Mouse (Mus musculus): ENCODE measurements around the gene Camk1g.

Camk1g gene

DNA sequence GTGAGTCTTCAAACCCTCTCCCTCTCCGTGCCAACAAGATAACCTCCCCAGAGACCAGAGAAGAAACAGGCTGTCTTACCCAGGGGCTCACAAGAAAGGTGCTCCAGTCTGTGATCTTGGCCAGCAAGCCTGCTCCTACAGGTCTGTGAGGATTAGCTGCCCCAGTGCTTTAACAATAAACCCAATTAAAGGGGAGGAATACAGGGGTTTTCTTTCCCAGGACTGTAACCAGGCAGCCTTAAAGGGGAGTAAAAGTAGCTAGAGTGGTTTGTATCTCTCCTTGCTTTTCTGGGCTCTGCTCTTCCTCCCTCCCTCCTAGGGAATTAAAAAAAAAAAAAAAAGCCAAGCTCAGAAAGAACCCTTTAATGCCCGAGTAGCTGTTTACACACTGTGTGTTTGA, at the start of gene Camk1g:
Gene Camk1g, minus strand, starts transcription at position 203 of the 400 bp plus-strand sequence.
- no peak for DNase-seq

DNA sequence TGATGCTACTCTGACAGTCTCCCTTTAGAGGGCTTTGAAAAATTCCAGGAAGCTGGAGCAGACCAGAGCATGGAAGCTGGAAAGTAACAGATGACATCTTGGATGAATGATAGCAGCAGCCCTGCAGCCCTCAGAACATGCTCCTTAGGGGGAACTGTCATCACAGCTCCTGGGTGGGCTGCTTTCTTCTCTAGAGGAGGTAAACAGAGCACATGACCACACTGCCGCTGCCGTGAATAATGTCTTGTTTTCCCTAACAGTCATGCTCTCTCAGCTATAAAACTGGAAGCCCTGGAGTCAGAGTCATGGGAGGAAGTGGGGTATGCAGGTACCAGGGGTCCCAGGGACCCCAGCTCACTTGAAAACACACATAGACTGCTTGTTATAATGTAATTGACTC, 49.1 kb upstream of the Camk1g start:
- DNase-seq = no peak

DNA sequence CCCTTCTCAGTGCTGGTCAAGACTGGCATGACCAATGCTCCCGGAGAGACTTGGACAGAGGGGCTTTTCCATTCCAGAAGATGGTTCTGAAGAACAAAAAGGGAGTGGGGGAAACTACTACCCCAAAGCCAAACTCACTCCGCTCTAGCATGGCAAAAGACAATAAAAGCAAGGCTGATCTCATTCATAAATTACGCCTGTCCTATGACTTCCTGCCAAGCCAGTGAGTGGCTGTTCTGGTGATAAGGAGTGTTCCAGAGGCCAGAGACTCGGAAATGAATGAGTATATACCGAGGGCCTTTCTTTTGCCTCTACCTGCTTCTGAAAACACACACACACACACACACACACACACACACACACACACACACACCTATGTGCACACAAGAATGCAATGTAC, 48.6 kb upstream of the Camk1g start:
- no peak for DNase-seq

DNA sequence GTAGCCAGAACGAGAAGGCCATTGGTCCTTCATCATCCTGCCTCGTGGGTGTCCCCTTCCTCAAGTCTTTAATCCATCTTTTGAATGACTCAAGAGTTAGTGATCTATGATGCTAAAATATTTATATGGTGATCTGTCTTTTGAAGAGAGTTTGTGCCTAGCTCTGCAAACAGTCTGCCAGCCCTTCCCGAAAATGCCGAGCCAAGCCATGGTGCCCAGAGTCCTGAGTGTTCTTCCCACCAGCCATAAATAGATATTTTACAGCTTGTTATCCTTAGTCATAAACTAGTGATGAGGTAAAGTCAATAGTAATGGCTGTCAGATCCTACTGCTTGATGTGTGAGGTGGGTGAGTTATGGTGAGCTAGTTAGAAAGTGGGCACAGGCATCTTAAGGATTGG, 44.0 kb upstream of the Camk1g start:
- no peak for DNase-seq

DNA sequence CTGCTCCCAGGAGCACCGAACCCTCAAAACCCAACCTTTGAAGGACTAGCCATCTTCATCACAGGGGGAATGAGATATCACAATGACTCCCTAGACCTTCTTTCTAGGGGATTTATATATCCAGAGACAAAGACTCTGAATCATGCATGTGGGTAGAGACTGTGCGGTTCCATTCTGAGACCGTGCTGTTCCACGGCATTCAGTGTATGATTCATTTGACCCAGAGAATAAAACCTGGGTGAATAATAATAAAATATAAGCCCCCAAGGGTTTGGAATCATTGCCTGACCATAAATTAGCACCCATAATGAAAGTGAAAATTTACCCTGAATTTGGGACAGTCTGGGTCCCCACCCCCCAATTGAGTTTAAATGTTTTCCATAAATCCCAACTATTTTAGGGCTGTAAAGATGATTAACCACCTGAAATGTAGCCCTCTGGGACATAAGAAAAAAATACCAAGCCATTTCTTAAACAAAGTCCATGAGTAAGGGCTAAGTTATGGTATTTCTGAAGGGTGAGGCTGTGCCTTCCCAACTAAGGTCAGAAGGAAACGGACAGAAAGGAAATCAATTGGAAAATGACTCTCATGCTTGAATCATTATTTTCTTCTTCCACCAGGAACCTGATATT, 43.4 kb upstream of the Camk1g start:
- DNase-seq = no peak

DNA sequence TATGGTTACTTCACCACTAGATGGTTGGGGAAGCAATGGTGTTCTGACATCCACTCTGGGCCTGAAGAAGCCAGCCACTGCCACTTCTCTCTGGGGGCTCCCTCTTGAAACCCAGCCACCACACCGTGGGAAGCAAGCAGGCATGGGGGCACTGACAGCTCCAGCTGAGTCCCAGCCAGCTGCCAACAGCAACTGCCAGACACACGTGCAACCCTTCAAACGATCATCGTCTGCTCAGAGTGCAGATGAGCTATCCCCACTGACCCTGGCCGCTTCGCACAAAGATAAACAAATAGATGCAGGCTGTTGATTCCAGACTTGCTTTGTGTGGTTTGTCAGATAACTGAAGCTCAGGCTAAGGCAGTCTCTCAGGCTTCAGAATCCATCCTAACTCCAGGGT, 37.4 kb upstream of the Camk1g start:
- no peak for DNase-seq

DNA sequence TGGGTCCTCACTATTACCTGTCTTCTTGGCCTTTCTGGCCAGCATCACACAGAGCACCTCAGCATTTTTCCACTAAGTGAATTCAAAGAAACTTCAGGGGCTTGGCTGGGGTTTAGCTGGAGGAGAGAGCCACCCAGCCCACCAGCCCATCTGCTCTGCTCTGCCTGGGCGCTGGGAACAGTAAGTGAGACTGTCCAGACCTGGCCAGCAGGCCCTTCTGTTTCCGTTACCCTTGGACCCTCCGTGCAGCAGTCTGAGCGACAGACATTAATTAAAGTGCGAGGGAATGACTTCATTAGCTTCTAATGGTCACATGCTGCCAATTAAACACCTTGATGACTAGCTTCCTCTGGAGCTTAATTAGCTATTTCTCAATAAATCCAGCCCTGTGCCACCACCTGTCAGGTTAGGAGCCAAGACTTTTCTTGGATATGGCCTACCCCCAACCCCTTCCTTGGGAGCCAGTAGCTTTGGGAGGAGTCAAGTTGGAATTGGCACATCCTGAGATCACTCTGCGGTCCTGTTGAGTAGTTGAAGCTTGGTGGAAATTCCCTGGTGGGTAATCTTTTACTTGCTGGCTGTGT, 36.1 kb upstream of the Camk1g start:
- no peak for DNase-seq

DNA sequence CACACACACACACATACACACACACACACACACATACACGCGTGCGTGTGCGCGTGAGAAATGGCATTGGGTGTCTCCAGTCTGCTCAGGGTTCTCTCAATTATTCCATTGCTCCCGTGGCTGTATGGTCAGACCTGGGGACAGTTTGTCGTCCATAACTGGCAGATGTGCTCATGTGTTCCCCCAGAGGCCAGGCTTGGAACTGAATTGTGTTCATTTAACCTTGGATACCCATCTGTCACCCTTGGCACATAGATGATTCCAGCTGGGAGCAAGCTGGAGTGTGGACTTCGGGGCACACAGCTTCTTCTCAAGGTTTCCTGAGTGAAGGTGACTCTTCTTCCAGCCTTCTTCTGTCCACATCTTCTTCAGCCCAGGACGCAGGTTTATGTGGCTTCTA, 31.6 kb upstream of the Camk1g start:
- DNase-seq = no peak

DNA sequence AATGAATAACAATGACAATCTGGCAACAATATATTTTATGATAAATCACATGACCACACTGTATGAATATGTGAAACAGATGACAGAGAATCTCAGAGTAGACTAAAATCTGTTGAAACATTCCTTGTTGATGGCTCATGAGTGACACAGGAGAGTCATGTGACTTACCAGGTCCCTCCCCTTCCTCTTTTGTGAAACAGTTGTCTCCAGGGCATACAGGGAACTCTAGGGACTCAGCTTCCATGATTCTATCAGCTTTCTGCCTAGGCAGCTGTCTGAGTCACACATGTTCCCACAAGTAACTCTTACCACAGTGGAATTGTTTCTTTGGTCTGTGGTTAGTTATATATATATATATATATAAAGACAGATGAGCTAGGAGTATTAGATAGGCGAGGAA, 30.2 kb upstream of the Camk1g start:
- no peak for DNase-seq

DNA sequence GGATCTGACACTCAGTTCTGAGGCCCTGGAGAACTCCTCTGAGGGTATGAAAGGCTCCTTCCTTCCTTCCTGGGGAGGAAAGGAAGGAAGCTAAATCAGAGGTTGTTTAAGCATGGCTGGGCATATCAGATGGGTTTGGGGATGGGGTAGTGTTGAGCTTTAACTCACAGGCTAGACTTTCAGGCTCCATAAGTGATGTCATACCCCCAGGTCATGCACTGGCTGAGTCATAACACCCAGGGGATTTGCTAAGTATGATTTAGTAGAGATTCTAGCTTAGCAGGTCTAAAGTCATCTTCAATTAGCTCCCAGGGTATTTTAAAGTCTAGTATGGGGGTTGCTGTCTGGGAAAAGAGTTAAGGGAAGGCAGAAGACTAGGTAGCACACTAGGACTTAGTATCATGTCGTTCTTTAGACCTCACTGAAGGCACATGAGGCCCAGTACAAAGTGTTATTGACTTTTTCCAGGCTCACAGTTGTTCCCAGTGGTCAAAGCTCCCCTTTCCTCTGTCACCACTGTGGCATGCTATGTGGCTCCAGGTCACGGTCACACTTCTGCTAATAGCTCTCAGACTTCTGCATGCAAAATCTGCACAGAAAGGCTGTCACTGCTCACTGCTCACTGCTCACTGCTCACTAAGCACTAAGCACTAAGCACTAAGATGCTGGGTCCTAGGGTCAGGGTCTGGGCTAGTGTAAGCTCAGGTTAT, 28.8 kb upstream of the Camk1g start:
- no peak for DNase-seq

DNA sequence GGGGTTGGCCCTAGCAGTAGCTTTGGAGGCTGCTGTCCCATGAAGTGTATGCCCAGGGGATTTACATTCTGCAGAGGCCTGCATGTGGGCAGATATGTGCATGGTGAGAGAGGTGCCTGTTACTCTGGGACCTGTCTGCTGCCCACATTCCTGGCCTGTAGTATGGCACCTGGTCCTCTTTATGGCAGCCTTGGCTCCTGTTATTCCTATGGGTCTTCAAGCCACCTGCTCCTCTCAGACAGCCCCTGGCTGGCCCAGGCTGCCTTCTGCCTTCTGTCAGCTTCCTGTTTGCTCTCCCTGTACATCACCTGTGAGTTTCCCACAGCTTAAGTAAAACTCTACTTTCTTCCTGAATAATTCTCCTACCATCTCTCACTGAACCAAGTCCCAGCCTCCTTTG, 27.0 kb upstream of the Camk1g start:
- DNase-seq = peak; percentile 34 to 44

DNA sequence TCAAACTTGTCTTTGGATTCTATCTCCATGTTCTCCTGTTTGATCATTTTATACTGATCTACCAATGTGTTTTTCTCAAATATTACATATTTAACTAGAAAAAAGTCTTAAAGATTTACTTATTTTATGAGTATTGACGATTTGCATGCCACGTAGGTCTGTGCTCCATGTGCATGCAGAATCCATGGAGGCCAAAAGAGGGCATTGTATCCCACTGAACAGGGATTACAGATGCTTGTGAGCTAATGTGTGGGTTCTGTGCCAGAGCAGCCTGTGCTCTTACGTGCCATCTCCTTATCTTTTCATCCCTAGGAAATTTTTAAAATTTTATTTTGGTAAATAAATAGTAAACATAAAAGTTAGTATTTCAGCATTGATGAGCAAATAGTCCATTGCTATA, 22.2 kb upstream of the Camk1g start:
- no peak for DNase-seq

DNA sequence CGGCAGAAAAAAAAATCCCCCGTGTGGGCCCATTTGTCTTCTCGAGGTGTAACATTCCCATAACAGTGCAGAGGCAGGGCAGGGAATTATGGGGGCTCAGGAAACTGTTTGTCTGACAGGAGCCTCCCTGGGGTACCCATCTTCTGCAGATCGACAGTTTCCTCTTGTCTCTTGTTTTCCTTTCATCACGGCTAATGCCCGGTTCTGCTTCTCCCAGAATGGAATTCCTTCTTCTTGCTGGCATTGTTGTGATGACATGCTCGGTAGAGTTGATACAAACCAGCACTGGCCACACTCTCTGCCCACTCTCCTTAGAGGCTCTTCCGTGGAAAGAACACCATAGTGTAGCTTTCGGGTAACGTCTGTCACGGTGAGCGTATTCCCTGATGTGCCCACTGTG, 19.9 kb upstream of the Camk1g start:
- DNase-seq = no peak

DNA sequence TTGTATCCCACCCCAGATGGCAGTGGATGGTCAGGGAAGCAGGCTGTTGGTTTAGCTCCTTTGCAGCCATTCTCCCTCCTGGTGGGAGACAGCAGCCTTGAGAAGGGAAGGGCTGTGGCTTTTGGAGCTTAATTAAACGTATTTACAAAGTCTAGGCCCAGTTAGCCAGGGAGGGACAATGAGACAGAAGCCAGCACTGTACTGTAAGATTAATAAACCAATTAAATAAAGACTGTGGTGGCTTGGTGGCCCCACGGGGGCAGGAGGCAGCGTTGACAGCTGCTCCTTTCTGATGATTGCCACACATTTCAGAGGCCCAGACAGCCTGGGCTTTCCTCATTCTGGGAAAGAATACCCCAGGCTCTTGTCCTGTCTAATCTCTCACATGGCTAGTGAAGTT, 19.4 kb upstream of the Camk1g start:
- DNase-seq = no peak

DNA sequence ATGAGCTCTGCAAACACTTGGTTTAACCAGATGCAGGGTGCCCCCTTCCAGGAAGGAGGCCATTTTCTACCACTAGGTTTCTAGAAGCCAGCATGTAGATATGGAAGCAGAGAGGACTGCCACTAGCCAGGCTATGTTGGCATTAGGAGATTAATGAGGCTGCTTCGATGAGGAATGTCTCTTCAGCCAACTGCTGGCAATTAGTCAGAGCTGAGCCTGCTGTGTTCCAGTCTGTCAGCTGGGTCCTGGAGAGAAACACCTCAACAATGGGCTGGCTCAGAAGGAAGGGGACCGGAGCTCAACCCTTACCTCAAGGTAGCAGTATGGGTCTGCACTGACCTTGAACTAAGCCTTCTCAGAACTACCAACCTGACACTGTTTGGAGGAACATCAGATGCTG, 17.1 kb upstream of the Camk1g start:
- peak; percentile 58 to 59 for DNase-seq

DNA sequence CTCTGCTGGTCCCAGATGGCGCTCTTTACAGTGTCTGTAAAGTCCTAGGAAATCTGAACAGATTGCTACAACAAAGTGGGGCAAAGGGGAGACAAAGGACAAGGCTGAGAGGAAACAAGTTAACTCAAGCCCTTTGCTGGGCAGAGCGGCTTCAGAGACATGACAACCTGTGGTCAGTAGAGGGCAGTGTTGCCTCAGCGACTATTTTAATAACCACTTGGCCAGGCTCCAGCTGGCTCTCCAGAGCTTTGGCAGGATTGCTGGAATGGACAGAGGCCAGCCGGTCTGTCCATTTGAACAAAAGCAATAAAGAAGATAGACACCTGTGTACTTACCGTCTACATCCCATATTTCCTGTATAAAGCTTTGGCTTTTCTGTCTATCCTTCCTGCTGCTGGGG, 16.0 kb upstream of the Camk1g start:
- peak; percentile 95 to 97 for DNase-seq

DNA sequence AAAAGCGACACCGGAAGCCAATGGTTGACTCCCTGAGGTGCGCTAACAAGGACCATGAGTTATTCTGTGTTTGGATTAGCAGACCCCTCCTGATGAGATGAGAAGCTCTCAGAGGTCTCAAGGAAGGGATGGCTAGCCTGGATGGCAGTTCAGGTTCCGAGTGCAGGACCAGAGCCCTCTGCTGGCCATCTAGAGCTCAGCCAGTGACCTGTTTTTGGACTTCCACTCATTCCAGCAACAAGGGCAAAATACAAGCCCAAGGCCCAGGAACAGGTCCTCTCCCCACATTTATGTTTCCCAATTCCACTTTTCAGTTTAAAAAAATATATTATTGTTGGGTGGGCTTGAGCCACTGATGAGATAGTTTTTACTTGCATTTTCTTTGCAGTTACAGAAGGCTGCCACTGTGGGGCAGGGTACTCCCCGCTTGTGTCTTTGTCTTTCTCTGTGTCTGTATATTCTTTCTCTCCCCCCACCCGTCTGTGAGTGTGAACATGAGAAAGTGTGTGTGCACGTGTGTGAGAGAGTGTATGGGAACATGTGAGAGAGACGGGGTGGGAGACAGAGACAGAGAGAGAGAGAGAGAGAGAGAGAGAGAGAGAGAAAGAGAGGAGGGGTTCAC, 12.9 kb upstream of the Camk1g start:
- DNase-seq = peak; percentile 76 to 81

DNA sequence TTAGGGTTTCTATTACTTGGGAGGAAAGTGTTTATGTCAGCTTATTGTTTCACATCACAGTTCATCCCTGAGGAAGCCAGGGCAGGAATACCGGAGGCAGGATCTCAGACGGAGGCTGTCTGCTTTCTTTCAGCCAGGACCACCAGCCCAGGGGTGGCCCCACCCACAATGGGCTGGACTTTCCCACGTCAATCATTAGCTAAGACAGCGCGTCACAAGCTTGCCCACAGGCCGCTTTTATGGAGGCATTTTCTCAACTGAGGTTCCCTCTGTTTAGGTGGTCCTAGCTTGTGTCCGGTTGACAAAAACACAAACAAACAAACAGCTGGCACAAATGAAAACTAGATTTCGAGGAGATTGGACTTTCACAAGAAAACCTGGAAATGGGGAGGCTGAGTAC, 12.3 kb upstream of the Camk1g start:
- DNase-seq = no peak

DNA sequence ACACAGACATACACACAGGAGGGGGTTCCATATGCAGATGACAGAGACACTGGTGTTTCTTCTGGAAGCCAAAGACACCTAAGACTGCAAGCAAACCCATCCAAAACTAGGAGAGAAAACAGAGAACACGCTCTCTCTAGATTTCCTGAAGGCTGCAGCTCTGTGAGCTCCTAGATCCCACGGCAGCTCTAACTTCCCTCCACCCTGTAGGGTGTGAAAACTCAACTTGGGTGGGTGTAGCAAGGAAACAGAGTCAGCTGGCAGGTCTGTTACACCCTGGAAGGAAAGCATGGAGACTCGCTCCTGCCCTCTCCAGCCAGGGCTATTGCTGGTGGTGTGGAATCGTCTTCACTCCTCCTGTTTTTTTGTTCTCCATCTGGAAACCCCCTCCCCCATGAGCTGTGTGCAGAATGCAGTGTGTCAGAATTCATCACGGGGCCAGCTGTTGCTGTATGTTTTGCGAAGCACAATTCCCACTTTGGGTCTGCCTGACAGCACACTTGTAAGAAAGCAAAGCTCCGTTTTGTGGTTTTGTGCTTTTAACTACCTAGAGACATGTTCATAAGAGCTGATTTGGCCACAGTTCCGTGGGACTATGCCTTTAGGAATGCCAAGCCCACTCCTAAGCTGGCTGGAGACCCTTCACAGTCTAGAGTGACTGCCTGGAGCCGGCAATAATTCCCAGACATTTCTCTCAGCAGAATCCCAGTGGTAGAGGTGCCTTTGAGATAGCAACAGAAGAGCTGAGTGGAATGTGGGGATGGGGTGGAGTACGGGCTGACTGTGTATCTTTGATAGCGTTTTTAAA, 11.7 kb upstream of the Camk1g start:
- no peak for DNase-seq

DNA sequence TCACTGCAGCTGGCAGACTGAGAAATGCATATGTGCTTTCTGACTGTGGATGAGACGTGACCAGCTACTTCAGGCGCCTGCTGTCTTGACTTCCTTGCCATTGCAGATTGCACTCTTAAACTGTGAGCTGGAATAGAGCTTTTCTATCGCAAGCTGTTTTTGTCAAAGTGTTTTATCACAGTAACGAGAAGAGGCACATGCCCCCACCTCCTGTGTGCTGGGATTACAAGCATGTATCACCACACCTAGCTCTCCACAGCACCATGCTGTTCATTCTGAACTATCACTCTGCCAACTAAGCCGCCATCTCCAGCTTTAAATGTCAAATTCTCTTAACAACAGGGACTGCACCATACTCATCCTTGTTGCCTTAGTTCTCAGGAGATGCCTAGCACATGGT, 10.8 kb upstream of the Camk1g start:
- DNase-seq = no peak

DNA sequence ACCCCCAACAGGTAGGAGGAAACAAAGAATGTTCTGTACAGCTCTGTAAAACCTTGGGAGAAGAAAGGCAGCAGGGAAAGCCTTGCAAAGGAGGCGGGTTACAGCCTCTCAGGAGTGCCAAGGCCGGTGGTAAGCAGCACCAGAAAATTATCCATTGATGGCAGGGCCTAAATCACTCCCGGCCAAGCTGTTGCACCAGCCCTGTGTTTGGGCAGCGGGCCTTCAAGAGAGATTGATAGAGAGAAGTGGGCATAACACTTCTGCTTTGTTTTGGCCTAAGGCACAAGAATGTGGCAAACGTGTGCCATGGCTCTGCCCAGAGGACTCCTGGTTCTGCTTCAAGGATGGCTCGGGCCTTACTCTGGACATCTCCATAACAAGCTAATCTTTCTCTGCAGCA, 9.5 kb upstream of the Camk1g start:
- no peak for DNase-seq

DNA sequence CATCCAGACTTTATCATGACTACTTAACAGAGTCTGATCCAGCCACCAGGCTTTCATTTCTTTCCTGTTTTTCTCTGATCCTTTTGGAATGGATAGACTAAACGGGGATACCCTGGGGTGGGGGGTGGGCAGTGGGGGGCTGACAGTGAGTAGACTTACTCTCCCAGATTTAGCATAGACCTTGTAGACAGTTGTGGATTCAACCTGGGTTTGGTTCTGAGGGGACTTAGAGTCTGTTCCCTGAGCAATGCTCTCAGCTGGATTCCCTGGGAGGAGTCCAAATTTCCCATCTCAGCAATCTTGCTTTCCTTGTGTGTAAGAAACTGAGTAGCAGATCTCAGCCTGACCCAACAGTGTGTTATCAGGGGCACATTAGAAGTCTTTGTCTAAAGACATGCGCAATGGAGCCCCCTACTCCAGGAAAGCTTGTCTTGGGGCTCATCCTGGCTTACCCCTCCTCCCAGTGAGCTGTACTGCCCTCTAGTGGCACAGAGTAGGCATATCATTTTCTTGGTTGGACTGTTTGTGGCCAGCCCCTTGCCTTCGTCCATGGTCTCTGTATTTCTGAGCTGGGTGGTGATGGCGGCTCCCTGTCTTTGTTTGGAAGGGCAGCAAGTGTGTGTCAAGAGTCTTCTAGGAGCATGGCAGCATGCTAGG, 6.5 kb upstream of the Camk1g start:
- DNase-seq = peak; percentile 67 to 71
